Mouse (Mus musculus): Measurements from ENCODE around the gene Hoxa7.

Hoxa7 gene

GRCm38 (mm10) chr6:52221337-52221992 lies at the start of gene Hoxa7:
Hoxa7 (minus strand) TSS chr6:52221854.
- in situ Hi-C loops (cut with MboI) = loop anchor here (10.0 kb wide), 2 partner anchors 637 to 837 kb away; no protein-coding TSS in a partner anchor

DNA sequence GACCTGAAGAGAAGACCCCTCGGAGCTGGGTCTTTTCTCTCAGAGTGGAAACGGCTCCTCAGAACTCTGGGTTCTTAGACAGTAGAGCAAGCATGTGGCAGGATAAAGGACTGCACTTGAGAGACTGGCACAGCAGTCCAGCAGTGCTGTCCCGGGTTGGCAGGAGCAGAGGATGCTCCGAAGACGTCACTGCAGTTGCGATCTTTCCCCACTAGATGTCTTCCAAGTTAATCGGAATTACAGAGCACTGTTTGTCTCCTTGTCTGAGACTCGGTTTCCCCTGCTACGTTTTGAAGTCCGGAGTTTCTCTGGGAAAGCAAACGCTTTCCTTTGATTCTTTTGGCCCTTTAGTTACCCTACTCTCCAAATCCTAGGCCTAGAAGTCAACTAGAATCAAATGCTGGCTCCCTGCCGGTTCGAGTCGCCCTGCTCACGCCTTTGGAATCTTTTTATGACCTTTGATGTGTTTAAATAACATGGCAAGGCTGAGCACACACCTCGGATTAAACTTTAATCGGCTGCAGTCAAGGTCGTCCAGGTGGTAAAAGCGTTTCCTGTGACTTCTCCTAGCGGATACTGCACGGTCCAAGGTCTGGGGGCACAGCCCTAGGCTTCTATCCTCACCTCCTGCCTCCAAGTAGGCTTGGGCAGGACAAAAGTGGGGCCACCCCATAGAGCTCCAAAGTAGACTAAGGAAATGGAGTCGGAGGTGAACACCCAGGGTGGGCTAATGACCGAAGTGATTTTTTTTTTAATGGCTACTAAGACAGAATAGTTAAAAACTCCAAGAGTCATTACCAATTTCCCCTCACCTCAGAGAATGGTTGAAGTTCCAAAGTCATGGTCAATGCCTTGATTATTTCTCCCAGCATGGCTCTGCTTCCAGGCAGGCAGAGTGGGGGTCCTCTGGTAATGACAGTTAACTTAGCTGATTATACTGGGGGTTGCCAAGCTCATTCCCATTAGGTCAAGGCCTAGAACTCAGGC lies 49.1 kb upstream of the Hoxa7 start:
- in situ Hi-C loops (cut with MboI) = loop anchor here (25.0 kb wide), 1 partner anchor 317 kb away; no protein-coding TSS in a partner anchor

- in situ Hi-C loops (cut with MboI) = loop anchor here (10.0 to 25.0 kb wide), 2 partner anchors 319 to 646 kb away; no protein-coding TSS in a partner anchor
These were observed 47.1 kb upstream of the Hoxa7 start for GRCm38 (mm10) chr6:52268756-52269155.

- in situ Hi-C loops (cut with MboI) = loop anchor here (10.0 to 25.0 kb wide), 2 partner anchors 319 to 646 kb away; no protein-coding TSS in a partner anchor
These were observed 46.7 kb upstream of the Hoxa7 start for GRCm38 (mm10) chr6:52268341-52268740.

- in situ Hi-C loops (cut with MboI) = loop anchor here (10.0 to 25.0 kb wide), 2 partner anchors 320 to 647 kb away; no protein-coding TSS in a partner anchor
These were observed 46.0 kb upstream of the Hoxa7 start for GRCm38 (mm10) chr6:52267691-52268090.

DNA sequence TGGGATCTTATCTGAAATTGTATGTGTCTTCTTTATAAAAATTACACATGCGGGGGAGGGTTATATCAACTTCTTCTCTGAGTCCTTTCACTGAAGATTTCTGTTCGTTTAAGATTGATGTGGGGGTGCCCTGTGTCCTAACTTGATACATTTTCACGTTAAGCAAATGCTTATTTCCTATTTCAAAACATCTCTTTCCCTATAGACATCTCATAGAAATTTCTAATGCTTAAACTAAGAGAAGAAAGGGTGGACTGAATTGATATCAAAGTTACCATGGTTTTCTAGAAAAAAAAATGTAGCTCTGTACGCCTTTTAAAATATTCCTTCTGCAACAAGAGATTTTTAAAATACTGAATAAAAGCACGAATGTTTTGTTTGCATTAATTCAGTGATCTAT lies 45.6 kb upstream of the Hoxa7 start:
- in situ Hi-C loops (cut with MboI) = loop anchor here (10.0 to 25.0 kb wide), 2 partner anchors 320 to 648 kb away; no protein-coding TSS in a partner anchor

GRCm38 (mm10) chr6:52266666-52266985 lies 45.0 kb upstream of the Hoxa7 start:
- in situ Hi-C loops (cut with MboI) = loop anchor here (10.0 to 25.0 kb wide), 2 partner anchors 321 to 648 kb away; no protein-coding TSS in a partner anchor

DNA sequence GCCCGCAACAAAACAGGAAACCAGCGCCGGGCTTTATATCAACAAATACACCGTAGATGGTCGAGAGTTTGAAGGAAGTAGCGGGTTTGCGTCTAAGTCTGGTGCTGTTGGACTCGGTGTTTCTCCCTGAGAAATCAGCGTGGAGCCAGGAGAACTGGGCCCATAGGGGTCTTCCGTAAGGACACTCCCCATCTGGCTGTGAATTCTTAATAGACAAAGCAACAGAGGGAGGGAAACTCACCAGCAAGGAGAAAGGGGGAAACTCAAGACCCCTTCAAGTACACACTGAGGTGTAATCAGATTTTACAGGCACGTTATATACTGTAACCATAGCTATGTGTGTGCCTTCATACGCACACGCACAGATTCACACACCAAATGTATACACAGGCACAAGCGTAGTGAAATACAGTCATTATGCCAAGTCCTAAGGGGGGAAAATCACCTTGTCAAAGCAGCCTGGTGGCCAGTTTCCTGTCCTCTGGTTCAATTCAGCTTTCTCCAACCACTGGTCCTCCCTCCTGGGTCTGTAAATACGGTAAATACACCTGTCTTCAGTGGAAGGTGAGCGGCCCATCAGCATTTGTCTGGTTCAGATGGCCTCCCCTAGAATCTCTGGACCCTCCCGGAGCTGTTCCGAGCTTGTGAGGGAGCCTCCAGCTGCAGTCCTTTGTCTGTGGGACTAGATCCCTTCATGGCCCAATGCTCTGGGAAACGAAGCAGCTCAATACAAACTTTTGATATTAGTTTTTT lies 44.4 kb upstream of the Hoxa7 start:
- in situ Hi-C loops (cut with MboI) = loop anchor here (10.0 to 25.0 kb wide), 2 partner anchors 321 to 649 kb away; no protein-coding TSS in a partner anchor

DNA sequence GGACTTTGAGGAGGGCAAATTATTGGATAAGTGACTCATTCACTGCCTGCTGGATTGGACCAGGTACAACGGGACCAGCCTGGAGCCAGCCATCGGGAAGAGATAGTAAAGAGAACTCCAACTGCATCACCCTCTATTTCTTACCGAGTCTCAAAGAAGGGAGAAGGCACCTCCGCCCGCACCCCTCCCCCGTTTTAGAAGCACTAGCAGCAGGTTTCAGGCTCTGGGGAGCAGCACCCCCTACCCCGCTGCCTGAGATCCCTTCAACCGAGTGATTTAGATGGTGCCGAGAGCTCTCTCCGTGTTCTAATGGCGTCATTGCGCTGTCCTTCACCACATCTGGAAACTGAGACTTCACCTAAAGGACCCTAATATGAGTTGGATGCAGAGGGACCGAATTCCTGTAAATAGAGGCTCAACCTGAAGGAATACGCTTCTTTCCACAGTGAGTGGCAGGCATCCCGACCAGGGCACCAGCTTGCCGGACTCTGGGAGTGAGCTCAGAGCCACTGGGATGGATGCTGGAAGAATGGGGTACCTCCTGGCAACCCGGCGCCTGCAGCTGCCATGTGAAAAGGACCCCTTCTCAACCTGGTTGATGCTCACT lies 43.8 kb upstream of the Hoxa7 start:
- in situ Hi-C loops (cut with MboI) = loop anchor here (10.0 to 25.0 kb wide), 2 partner anchors 322 to 649 kb away; no protein-coding TSS in a partner anchor

- in situ Hi-C loops (cut with MboI) = loop anchor here (10.0 to 25.0 kb wide), 2 partner anchors 323 to 651 kb away; no protein-coding TSS in a partner anchor
These were observed 42.6 kb upstream of the Hoxa7 start for GRCm38 (mm10) chr6:52264106-52264790.

- in situ Hi-C loops (cut with MboI) = loop anchor here (10.0 to 25.0 kb wide), 2 partner anchors 324 to 652 kb away; no protein-coding TSS in a partner anchor
These were observed 41.6 kb upstream of the Hoxa7 start for GRCm38 (mm10) chr6:52263321-52263585.

GRCm38 (mm10) chr6:52262463-52263320 lies 41.0 kb upstream of the Hoxa7 start:
- in situ Hi-C loops (cut with MboI) = loop anchor here (10.0 to 25.0 kb wide), 2 partner anchors 325 to 652 kb away; no protein-coding TSS in a partner anchor

GRCm38 (mm10) chr6:52261751-52262462 lies 40.3 kb upstream of the Hoxa7 start:
- in situ Hi-C loops (cut with MboI) = loop anchor here (10.0 to 25.0 kb wide), 2 partner anchors 325 to 653 kb away; no protein-coding TSS in a partner anchor

DNA sequence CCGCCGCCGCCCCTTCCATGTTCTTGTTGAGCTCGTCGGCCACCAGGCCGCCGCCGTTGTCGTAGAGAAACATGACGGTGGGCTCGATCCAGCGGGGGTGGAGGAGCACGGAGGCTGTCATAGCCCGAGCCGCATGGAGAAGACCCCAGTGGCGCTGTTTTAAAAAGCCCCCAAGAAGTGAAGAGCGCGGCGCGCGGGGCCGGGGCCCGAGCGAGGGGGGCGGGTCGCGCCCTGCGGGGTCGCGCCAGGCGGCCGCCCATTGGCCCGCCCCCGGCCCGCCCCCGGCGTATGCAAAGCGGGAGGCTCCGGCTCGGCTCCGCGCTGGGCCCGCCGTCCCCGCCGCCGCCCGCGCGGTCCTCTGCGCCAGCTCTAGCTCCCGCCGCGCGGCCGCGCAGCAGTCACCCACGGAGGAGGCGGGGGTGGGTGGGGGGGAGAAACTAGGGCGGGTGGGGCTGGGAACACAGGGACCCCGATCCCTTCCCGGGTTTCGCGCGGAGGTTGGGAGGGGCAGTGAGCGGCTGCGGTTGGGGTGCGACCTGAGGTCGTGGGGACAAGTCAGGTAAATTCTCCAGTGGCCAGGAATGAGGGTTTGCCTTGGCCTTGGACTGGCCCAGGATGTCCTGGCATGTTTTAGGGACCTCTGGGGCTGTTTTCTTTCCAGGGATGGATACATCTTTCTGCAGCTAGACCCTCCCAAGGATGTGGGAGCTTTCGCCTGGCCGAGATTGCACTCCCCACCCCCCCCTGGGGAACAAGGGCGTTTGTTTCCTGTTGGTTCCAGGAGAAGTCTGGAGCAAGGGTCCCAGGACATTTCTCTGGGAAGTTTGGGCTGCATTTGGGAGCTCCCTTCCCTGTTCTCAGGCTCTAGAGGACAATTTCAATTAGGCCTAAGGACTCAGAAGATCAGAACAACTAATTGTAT lies 39.3 kb upstream of the Hoxa7 start, which contains the start of gene Hoxa13:
Gene Hoxa13 (minus strand): TSS at position 227 of the 922 bp plus-strand sequence.
- in situ Hi-C loops (cut with MboI) = loop anchor here (10.0 to 25.0 kb wide), 2 partner anchors 326 to 654 kb away; no protein-coding TSS in a partner anchor

GRCm38 (mm10) chr6:52259811-52260261 lies 38.2 kb upstream of the Hoxa7 start:
- in situ Hi-C loops (cut with MboI) = loop anchor here (10.0 to 25.0 kb wide), 2 partner anchors 327 to 655 kb away; no protein-coding TSS in a partner anchor

DNA sequence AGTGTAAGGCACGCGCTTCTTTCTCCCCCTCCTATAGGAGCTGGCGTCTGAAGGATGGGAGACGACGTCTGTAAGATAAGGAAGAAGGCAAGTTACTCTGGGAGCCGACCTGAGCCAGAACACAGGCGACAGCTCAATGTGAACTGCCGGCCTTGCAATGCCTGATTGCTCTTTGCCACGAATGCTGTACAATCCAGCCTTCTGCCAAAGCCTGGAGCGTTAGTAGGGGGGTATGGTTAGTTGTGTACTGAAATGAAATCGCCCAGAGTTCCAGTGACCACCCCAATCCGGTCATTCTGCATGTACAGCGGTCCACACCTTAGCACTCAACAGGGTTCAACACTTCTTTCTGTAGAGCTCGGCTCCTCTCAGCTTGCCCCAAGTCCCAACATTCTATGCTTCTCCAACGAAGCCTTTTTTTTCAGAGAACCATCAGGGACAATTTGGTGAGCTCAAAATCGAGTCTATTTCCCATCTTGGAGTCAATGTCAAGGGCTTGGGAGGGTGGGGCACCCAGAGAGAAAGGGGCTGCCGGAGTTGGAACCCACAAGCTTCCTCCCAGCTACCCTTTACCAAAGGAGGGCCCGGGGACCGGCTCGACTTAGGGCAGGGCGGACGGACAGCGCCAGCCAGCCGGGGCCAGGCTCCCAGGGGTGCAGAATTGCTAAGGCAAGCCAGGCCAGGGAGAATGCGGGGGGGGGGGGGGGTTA lies 37.6 kb upstream of the Hoxa7 start:
- in situ Hi-C loops (cut with MboI) = loop anchor here (25.0 kb wide), 1 partner anchor 328 kb away; no protein-coding TSS in a partner anchor

Data from mature B cell (primary cell).